Mouse (Mus musculus) B cell, adult 2 months (primary cell): ENCODE data around the gene Naxe.

Experiments
- DNase-seq, 2 experiments: peaks; one replicate each; pipeline ENCODE4 v3.0.0; 2022

The Naxe gene

GRCm38 (mm10) chr3:88049532-88049931, 8.8 kb downstream of the Naxe start:
- DNase-seq = no peak

GRCm38 (mm10) chr3:88042661-88043421, 15.5 kb downstream of the Naxe start, which contains the start of gene Gpatch4:
Gpatch4 (plus strand) TSS chr3:88043108.
- DNase-seq = peak; percentile 83 to 85

GRCm38 (mm10) chr3:88035561-88036293, 22.6 kb downstream of the Naxe start:
- DNase-seq = no peak

GRCm38 (mm10) chr3:88033506-88033905, 24.8 kb downstream of the Naxe start:
- no peak for DNase-seq

GRCm38 (mm10) chr3:88030608-88031395, 27.5 kb downstream of the Naxe start:
- DNase-seq = no peak

GRCm38 (mm10) chr3:88027434-88028186, 30.7 kb downstream of the Naxe start, which contains the start of gene Hapln2:
Hapln2 (minus strand) TSS chr3:88027583.
- peak; percentile 25 to 31 for DNase-seq

- DNase-seq = no peak
Measured at GRCm38 (mm10) chr3:88026823-88027222, 31.5 kb downstream of the Naxe start.

GRCm38 (mm10) chr3:88023192-88024074, 34.9 kb downstream of the Naxe start:
- no peak for DNase-seq

GRCm38 (mm10) chr3:88022322-88023191, 35.7 kb downstream of the Naxe start:
- DNase-seq = peak; percentile 82 to 83

GRCm38 (mm10) chr3:88010634-88011265, 47.5 kb downstream of the Naxe start:
- DNase-seq = peak; percentile 71
